Mouse (Mus musculus) intestine, embryonic 15.5 days (tissue): ENCODE data around the gene A4galt. TPM values are rescaled to one million over a fixed set of nuclear protein-coding genes. Genes with fewer than 3 reads are reported as not detected.
A peak's percentile ranks its signal among the peaks of the same experiment; 100 is the strongest.

Source experiments
- ATAC-seq: fragments of 200-750 bp; cut with Nextera tagmentation; 2 replicates; pipeline ENCODE4 v1.8.0; 2017; ENCODE audit warnings: moderate TSS enrichment, moderate library complexity
- H3K27ac ChIP-seq: fragments of 300-500 bp; sonication (generic); 2 replicates; pipeline ENCODE4 v1.5.1; 2015; ENCODE audit warnings: mild to moderate bottlenecking, inconsistent platforms
- H3K27me3 ChIP-seq: fragments of 300-500 bp; sonication (generic); replicated peaks from 2 replicates; pipeline ENCODE4 v1.6.1; 2015; ENCODE audit warnings: inconsistent platforms
- H3K36me3 ChIP-seq: fragments of 300-500 bp; sonication (generic); 2 replicates; pipeline ENCODE4 v1.6.1; 2015; ENCODE audit warnings: inconsistent platforms
- H3K4me1 ChIP-seq: fragments of 300-500 bp; sonication (generic); replicated peaks from 2 replicates; pipeline ENCODE4 v1.6.1; 2015; ENCODE audit warnings: inconsistent platforms
- H3K4me2 ChIP-seq: fragments of 300-500 bp; sonication (generic); replicated peaks from 2 replicates; pipeline ENCODE4 v1.6.1; 2015; ENCODE audit warnings: mild to moderate bottlenecking, inconsistent platforms
- H3K4me3 ChIP-seq: fragments of 300-500 bp; sonication (generic); replicated peaks from 2 replicates; pipeline ENCODE4 v1.5.1; 2015; ENCODE audit warnings: inconsistent platforms
- H3K9ac ChIP-seq: fragments of 300-500 bp; sonication (generic); 2 replicates; pipeline ENCODE4 v1.6.1; 2015; ENCODE audit warnings: inconsistent platforms
- H3K9me3 ChIP-seq: fragments of 300-500 bp; sonication (generic); 2 replicates; pipeline ENCODE4 v1.6.1; 2016; ENCODE audit warnings: inconsistent platforms
- WGBS: fragments of 180-500 bp; shearing (Covaris S2); methylation state at CpG from one replicate; pipeline ENCODE4 v1.1.7; 2015; 5-methylcytosine and 5-hydroxymethylcytosine counted together
- polyA plus RNA-seq: library from polyadenylated mRNA; unstranded; fragments of >200 nt; fragmentation: Nextera tagmentation; extraction: Ambion mirVana; gene quantifications from 2 replicates; pipeline ENCODE4 v1.2.1, GENCODE M21; 2015

Gene A4galt
- polyA plus RNA-seq, 1 experiment from 2014 or later: 3.3 TPM

GRCm38 (mm10) chr15:83256491-83256890 is 4.9 kb upstream of the A4galt start:
- no peak overlapping the region for H3K27ac ChIP-seq
- no peak overlapping the region for H3K4me3 ChIP-seq
- H3K9me3 ChIP-seq: no peaks in the 10 kb centered on the region
- no peak overlapping the region for H3K4me2 ChIP-seq
- H3K27me3 ChIP-seq: peaks cover 6% of the 10 kb centered on the region
- H3K36me3 ChIP-seq: no peaks in the 10 kb centered on the region
- no peak for ATAC-seq
- WGBS: 74% methylated on average over 4 of the region's 4 CpGs
- peaks cover 3% of the 10 kb centered on the region for H3K4me1 ChIP-seq
- H3K9ac ChIP-seq: no peak overlapping the region

- Histone ChIP-seq H3K4me2 (no peak overlapping the region), H3K9ac (no peak overlapping the region), H3K27me3 (peaks cover 11% of the 10 kb centered on the region), H3K4me1 (peaks cover 7% of the 10 kb centered on the region), H3K9me3 (no peaks in the 10 kb centered on the region), H3K27ac (no peak overlapping the region), H3K4me3 (no peak overlapping the region), H3K36me3 (no peaks in the 10 kb centered on the region)
- ATAC-seq: no peak
- WGBS: 81% methylated on average over 7 of the region's 7 CpGs
These were observed 4.4 kb upstream of the A4galt start for GRCm38 (mm10) chr15:83255944-83256343.

GRCm38 (mm10) chr15:83255191-83255782 is 3.7 kb upstream of the A4galt start:
- Histone ChIP-seq H3K9me3 (no peaks in the 10 kb centered on the region), H3K27me3 (peaks cover 14% of the 10 kb centered on the region), H3K4me1 (peaks cover 13% of the 10 kb centered on the region), H3K4me2 (no peak overlapping the region), H3K27ac (no peak overlapping the region), H3K36me3 (no peaks in the 10 kb centered on the region), H3K4me3 (no peak overlapping the region), H3K9ac (no peak overlapping the region)
- no peak for ATAC-seq
- 91% methylated on average over 4 of the region's 4 CpGs for WGBS

- WGBS: 65% methylated on average over 10 of the region's 10 CpGs
- H3K4me1 ChIP-seq: peaks cover 14% of the 10 kb centered on the region
- no peaks in the 10 kb centered on the region for H3K9me3 ChIP-seq
- no peak overlapping the region for H3K27ac ChIP-seq
- no peak overlapping the region for H3K9ac ChIP-seq
- peaks cover 14% of the 10 kb centered on the region for H3K27me3 ChIP-seq
- no peaks in the 10 kb centered on the region for H3K36me3 ChIP-seq
- H3K4me2 ChIP-seq: no peak overlapping the region
- ATAC-seq: no peak
- H3K4me3 ChIP-seq: no peak overlapping the region
These were observed 2.9 kb upstream of the A4galt start for GRCm38 (mm10) chr15:83254372-83255070.

GRCm38 (mm10) chr15:83252060-83252459 is 486 bp upstream of the A4galt start:
- H3K9ac ChIP-seq: no peak overlapping the region

GRCm38 (mm10) chr15:83250651-83251175 is 861 bp downstream of the A4galt start:
- 3% methylated on average over 20 of the region's 20 CpGs for WGBS
- no peaks in the 10 kb centered on the region for H3K9me3 ChIP-seq
- H3K36me3 ChIP-seq: no peaks in the 10 kb centered on the region
- H3K9ac ChIP-seq: peak overlapping the region; percentile 58
- ATAC-seq: no peak
- H3K27ac ChIP-seq: no peak overlapping the region
- H3K4me3 ChIP-seq: peak overlapping the region; percentile 61
- H3K27me3 ChIP-seq: peaks cover 14% of the 10 kb centered on the region
- peak overlapping the region; percentile 93 for H3K4me2 ChIP-seq
- peaks cover 21% of the 10 kb centered on the region for H3K4me1 ChIP-seq

More at GRCm38 (mm10) chr15:83252060-83252459, 486 bp upstream of the A4galt start:
- no peak overlapping the region for H3K27ac ChIP-seq
- H3K36me3 ChIP-seq: no peaks in the 10 kb centered on the region
- H3K27me3 ChIP-seq: peaks cover 14% of the 10 kb centered on the region
- ATAC-seq: no peak
- peaks cover 19% of the 10 kb centered on the region for H3K4me1 ChIP-seq
- H3K4me3 ChIP-seq: no peak overlapping the region
- H3K4me2 ChIP-seq: peak overlapping the region; percentile 93
- no peaks in the 10 kb centered on the region for H3K9me3 ChIP-seq
- WGBS: 73% methylated on average over 14 of the region's 14 CpGs

DNA sequence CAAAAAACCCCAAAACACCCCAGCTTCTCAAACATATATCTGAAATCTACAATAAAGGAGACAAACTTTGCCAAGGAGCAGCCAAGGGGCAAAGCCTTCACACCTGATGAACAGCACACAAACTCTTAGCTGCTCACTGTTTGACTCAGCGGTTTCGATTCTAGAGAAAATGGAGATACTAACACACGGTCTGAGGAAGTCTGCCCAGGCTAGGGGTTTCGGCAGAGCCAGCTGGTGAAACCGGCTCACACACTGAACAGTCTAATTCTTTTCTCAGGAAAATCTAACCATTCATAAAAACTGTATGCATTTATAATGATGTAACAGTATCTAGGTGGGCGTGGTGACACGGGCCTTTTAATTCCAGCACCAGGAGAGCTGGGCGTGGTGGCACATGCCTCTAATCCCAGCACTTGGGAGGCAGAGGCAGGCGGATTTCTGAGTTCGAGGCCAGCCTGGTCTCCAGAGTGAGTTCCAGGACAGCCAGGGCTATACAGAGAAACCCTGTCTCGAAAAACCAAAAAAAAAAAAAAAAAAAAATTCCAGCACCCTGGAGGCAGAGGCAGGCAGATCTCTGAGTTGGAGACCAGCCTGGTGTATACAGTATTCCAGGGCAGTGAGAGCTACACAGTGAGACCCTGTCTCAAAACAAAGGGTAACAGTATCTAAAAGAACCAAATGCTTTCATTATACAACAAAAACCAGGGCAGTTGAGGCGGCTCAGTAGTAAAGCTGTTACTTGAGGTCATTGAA is 1.9 kb downstream of the A4galt start:
- Histone ChIP-seq H3K36me3 (no peaks in the 10 kb centered on the region), H3K4me3 (no peak overlapping the region), H3K27me3 (peaks cover 14% of the 10 kb centered on the region), H3K4me1 (peaks cover 21% of the 10 kb centered on the region), H3K4me2 (no peak overlapping the region), H3K9ac (no peak overlapping the region), H3K27ac (no peak overlapping the region), H3K9me3 (no peaks in the 10 kb centered on the region)
- ATAC-seq: no peak
- WGBS: 96% methylated on average over 12 of the region's 12 CpGs

GRCm38 (mm10) chr15:83248236-83248844 is 3.2 kb downstream of the A4galt start:
- 48% methylated on average over 14 of the region's 14 CpGs for WGBS
- Histone ChIP-seq H3K27ac (no peak overlapping the region), H3K9me3 (no peaks in the 10 kb centered on the region), H3K4me2 (no peak overlapping the region), H3K36me3 (no peaks in the 10 kb centered on the region), H3K4me3 (no peak overlapping the region), H3K27me3 (peaks cover 14% of the 10 kb centered on the region), H3K4me1 (peaks cover 21% of the 10 kb centered on the region), H3K9ac (no peak overlapping the region)
- ATAC-seq: peak; percentile 76

GRCm38 (mm10) chr15:83244371-83244770 is 7.2 kb downstream of the A4galt start:
- Histone ChIP-seq H3K9me3 (no peaks in the 10 kb centered on the region), H3K27me3 (no peaks in the 10 kb centered on the region), H3K36me3 (no peaks in the 10 kb centered on the region), H3K27ac (no peak overlapping the region), H3K4me1 (0 out of 2 replicates have a peak, but pooled peaks cover 7% of the 10 kb centered on the region), H3K9ac (no peak overlapping the region), H3K4me3 (no peak overlapping the region), H3K4me2 (no peak overlapping the region)
- ATAC-seq: no peak
- 70% methylated on average over 3 of the region's 3 CpGs for WGBS

- 88% methylated on average over 4 of the region's 4 CpGs for WGBS
- no peak overlapping the region for H3K4me2 ChIP-seq
- no peaks in the 10 kb centered on the region for H3K9me3 ChIP-seq
- no peaks in the 10 kb centered on the region for H3K36me3 ChIP-seq
- 0 out of 2 replicates have a peak, but pooled peaks cover 9% of the 10 kb centered on the region for H3K4me1 ChIP-seq
- no peak for ATAC-seq
- H3K4me3 ChIP-seq: no peak overlapping the region
- no peaks in the 10 kb centered on the region for H3K27me3 ChIP-seq
- no peak overlapping the region for H3K27ac ChIP-seq
- H3K9ac ChIP-seq: no peak overlapping the region
These were observed 9.5 kb downstream of the A4galt start for GRCm38 (mm10) chr15:83241961-83242680.

DNA sequence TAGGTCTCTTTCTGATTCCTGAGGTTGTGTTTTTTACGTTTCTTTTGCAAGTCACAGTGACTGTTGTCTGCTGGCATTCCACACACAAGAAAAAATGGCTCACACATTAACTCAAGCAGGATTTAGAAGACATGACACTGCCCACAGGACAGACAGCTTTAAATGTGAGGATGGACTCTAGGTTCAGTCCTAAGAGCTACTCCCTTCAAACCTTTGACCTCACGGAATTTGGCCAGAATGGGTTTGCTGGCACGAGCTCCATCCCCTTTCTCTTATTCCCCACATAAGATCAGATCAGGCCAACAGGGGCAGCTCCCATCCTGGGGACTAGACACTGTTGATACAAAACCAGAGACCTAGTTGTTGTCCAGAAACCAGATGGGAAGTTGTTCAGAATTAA is 10.1 kb downstream of the A4galt start:
- WGBS: 78% methylated on average over 3 of the region's 3 CpGs
- Histone ChIP-seq H3K36me3 (no peaks in the 10 kb centered on the region), H3K9me3 (no peaks in the 10 kb centered on the region), H3K4me3 (no peak overlapping the region), H3K9ac (no peak overlapping the region), H3K4me2 (no peak overlapping the region), H3K27ac (no peak overlapping the region), H3K27me3 (no peaks in the 10 kb centered on the region), H3K4me1 (0 out of 2 replicates have a peak, but pooled peaks cover 12% of the 10 kb centered on the region)
- no peak for ATAC-seq
